Mouse (Mus musculus) right cerebral cortex, postnatal 4 days (tissue): ENCODE data around the gene Chd6.

Source experiments
- DNase-seq: peaks from one replicate; pipeline ENCODE4 v3.0.0-alpha.2; 2022

Chd6 gene

DNA sequence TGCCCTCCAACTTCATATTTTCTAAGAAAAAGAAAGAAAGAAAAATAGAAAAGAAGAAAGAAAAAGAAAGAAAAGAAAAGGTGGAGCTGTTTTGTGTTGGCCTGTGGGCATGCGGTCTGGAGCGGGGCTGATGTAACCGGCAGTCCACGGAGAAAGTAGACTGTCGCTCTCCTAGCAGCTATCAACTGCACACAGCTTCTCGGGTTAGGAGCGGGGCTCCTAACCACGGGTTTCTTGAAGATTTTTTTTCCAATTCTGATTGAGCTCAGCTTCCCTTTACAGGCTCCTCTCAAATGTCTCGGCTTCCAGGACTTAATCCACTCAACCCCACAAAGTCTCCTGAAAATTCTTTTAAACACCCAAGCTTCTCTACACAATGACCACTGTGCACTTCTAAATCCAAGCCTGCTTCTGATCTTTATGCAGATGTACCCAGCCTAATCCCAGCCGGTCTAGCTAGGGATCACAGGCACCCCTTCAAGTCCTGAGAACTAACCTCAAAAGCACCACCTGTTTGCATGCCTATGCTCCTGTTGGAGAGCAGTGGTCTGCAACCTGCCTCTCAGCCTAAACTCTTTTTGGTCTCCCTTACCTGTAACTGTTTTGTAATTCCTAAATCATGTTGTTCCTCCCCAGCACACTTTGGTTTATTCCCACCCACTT is 42.6 kb downstream of the Chd6 start:
- DNase-seq, result no peak

DNA sequence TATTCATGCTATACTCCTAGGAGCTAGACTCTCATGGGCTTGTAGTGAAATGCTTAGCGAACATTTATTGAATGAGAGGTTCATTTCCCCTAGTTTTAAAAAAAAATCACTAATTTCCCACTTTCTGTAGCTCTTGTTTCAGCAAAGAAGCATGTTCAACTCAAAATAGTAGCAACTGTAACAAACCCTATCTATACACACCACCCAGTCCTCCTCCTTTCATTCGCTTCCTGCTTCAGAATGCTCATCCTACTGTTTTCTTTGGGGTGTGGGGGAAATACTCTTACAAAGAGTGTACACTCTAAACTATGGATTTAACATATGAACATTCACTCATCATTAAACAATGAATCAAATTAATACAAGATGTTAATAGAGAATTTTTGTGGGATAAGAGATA is 43.3 kb downstream of the Chd6 start:
- no peak for DNase-seq

- no peak for DNase-seq
Observed at GRCm38 (mm10) chr2:161064836-161065235, 44.0 kb downstream of the Chd6 start.

DNA sequence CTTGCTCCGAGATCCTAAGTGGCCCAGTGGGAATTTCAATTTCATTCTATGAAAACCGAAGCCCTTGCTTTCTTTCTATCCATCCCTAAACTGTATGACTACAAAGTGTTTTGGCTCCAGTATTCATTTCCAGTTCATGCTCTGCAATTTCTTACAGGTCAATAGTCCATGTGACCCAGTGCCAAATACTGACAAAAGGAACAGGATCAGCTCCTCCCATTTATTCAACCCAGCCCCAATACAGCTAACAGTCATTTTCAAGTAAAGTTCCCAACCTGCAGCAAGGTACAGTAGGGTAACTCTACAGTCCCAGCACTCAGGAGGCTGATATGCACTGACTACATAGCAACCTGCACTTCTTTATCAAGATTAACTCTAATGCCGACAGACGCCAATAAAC is 50.0 kb downstream of the Chd6 start:
- no peak for DNase-seq

DNA sequence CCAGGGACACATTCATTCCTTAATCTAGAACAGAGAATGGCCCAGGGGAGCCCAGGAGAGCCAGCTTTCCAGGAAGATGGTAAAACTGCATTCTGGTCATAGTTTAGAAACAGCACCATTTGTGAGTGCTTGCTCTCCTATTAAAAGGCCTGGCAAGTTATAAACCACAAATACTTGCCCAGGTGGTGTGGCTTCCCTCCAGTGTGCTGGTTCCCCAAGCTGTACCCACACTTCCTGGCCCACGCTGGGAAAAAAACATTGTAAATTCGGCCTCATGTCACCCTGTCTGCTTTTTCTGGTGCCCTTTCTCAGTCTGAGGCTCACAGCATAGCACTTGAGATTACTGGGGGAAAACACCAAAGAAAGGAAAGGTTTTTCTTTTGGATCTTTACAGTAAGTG is 55.1 kb downstream of the Chd6 start:
- DNase-seq, result no peak

- DNase-seq, result no peak
Observed at GRCm38 (mm10) chr2:161052175-161052574, 56.7 kb downstream of the Chd6 start.

- no peak for DNase-seq
Observed at GRCm38 (mm10) chr2:161049426-161049825, 59.4 kb downstream of the Chd6 start.

- DNase-seq, result no peak
Observed at GRCm38 (mm10) chr2:161044492-161045201, 64.2 kb downstream of the Chd6 start.

GRCm38 (mm10) chr2:161042874-161043273 is 66.0 kb downstream of the Chd6 start:
- DNase-seq, result no peak

GRCm38 (mm10) chr2:161040743-161041142 is 68.1 kb downstream of the Chd6 start:
- DNase-seq, result no peak

DNA sequence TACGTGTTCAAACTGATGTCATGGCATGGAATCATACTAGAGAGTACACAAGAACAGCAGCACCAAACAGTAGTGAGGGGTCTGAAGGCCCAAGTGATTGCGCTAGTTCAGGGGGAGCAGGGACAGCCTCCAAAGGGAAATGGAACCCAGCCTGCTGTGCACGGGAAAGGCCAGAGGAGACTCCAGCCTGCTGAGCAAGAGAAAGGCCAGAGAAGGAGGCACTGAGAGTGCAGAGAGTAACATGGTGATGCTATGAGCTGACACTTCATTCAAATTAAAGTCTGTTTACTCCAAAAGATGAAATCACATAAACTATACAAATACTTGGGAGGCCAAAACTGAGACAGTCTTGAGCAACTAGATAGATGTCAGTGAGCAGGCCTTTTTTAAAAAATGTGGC is 71.1 kb downstream of the Chd6 start:
- no peak for DNase-seq

- no peak for DNase-seq
Observed at GRCm38 (mm10) chr2:161033141-161033540, 75.7 kb downstream of the Chd6 start.

- DNase-seq, result no peak
Observed at GRCm38 (mm10) chr2:161032394-161032793, 76.5 kb downstream of the Chd6 start.

- no peak for DNase-seq
Observed at GRCm38 (mm10) chr2:161024606-161025005, 84.3 kb downstream of the Chd6 start.

DNA sequence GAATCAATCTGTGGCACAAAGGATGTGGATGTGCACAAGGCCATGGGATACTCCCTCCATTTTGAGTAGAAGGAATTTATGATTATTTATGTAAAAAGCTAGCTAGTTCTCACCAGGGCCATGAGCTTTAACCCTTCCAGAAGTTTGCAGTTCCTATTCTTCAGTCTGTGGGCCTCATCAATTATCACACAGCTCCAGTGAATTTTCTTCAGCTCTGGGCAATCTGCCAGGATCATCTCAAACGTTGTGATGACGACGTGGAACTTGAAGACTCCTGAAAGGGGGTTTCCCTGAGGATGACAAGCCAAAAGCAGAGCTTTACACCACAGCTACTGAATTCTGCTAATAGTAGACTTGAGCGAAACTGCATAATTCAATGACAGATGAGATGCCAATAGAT is 91.0 kb downstream of the Chd6 start:
- DNase-seq, result no peak

DNA sequence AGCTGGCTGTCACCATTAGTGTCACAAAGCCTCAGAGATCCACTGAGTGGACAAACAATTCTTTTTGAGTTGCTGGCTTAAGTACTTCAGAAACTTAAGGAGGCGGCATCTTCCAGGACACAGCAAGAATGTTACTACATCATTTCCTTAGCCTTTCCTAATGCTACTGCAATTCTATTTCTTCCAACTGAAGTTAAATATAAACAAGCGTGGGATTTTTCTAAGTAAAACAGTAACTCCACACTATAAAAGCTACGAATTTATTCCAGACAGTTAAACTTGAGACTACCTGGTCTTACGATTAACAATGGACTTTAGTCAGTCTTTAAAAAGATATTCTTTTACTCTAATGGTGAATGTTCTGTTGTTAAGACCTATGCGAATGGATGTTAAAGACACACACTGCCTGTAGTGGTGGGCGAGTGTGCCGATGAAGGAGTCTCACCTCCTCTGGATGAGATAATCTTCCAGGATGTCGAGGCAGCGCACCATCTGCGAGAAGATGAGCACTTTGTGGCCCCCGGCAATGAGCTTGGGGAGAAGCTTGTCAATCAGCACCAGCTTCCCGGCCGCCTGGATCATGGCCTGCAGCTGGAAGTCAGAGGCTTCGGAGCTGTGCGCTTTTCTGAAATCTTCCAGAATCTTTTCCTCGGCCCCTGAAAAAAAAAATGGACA is 96.2 kb downstream of the Chd6 start:
- no peak for DNase-seq

GRCm38 (mm10) chr2:161004338-161004737 is 104.5 kb downstream of the Chd6 start:
- no peak for DNase-seq

DNA sequence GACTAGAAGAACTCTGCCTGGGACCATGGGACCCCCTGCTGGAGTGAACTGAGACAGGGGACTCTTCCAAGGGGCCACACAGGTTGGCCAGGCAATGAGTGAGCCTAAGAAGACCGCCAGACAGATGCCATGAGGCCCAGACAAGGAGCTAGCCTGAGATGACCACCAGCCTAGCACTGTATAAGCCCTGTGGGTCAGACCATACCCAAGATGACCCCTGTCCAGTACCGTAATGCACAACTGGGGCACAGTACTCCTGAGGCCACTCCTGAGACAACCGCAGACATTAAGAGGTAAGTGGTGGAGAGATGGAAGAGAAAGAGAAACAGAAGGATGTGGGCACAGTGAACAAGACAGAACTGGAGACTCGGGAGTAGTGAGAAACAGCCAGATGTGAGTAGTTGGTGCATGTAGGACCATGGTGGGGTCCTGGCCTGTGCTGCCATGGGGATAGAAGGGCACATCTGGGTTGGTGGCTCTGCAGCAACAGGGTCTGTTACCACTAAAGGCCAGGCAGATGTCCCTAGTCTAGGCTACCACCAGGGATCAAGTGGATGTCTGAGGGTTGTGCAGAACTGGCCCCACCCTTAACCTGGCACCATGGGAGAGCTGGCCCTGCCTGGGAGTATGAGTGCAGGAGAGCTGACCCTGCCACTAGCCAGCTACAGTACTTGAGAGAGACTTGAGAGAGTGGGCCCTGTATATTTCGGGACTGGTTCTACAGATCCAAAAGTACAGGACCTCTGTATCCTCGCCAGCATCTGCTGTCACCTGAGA is 111.7 kb downstream of the Chd6 start:
- no peak for DNase-seq

GRCm38 (mm10) chr2:160994181-160994580 is 114.7 kb downstream of the Chd6 start:
- DNase-seq, result no peak

DNA sequence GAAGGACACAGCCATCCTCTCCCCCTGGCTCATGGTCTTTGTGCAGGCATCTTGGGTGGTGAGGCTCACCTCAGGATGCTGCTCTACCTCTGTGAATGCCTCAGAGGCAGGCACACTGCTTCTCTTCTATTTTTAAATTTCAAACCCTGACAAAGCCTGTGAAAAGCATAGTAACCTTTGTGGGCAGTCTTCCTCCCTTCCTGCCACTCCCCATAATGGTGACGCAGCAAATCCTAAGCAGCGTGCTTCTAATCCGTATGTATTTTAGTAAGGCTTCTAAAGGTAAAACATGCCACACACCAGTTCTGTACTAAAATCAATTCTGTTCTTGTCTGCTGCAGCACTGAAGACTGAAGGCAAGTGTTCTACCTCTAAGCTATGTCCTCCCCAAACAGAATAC is 116.4 kb downstream of the Chd6 start:
- no peak for DNase-seq

DNA sequence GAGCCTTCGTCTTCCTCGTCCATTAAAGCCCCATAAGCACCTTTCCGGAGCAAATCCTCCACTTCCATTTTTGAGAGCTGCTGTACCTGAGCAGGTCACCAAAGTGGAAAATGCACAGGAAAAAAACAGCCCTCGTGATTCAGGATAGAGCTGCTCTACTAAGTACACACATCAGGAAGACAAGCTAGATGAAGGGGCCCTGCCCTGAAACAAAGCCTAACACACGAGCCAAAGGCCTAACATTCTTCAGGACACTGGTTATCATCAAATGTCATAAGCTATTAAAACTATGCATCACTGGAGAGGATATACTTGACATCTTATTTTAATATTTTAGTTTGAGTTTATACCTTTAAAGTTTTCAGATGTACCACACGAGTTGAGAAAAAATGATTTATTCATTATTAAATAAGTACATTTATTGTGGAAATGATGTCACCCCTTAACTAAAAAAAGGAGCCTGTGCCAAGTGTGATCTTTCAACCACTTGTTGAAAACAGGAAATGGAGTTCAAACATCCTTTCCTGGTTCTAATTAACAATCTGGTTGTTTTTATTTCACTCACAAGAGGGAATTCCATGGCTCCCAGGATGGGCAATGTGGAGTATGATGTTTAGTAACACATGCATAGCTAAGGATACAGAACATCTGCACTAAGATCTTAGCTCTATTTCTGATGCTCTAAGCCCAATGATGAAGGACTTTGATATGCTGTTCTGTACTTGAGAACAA is 118.4 kb downstream of the Chd6 start:
- DNase-seq, result no peak

DNA sequence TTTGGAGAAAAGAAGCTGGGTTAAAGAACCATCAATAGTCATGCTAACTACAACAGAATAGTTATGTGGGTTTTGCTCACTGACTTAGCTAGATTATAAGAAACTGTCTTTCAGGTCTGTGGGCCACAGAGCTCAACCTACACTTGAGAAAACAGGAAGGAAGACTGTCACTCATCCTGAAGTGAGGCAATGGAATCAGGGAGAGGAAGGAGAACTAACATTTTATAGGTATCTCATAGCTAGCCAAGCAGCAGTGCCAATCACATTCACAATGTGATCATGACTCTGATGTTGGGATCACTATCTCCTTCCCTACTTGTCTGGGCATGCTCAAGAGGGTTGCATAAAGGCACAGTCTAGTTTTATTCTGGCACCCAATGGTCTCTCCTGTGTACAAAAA is 121.4 kb downstream of the Chd6 start:
- no peak for DNase-seq

DNA sequence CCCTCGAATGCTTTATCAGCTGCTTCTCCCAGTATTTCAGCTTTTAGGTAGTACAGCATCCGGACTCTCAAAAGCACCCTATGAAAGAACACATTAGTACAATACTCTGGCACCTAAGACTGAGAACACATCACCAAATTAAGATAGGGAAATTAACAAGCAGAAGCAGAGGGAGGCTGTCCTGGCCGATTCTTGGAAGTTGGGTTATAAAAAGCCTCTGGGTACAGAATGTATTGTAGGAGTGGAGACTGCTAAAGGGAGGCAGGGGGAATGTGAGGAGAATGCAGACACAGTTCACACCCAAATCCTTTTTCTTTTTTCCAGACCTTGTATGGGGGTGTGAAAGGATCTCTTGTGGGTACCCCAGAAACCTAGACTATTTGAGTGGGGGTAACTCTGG is 126.2 kb downstream of the Chd6 start:
- no peak for DNase-seq
